Mouse (Mus musculus) forebrain, embryonic 14.5 days (tissue): ENCODE measurements at regions not wholly inside any gene's neighbourhood (a gene's known extent, or its start where the extent isn't known, plus 50 kb on each side); places are given as distances from the start of the nearest gene placed in this dataset.

ENCODE experiments used
- ATAC-seq: fragments of 200-750 bp; cut with Nextera tagmentation; 2 replicates; pipeline ENCODE4 v1.8.0; 2017; ENCODE audit warnings: mild to moderate bottlenecking, moderate library complexity
- DNase-seq: peaks from one replicate; pipeline ENCODE4 v3.0.0-alpha.2; 2015; ENCODE audit warnings: low spot score
- H3K27ac ChIP-seq: fragments of 300-500 bp; sonication (generic); 2 replicates; pipeline ENCODE4 v1.5.1; 2014; ENCODE audit warnings: low read depth, mild to moderate bottlenecking, control low read depth, low read length, moderate library complexity
- H3K27me3 ChIP-seq: fragments of 300-500 bp; sonication (generic); replicated peaks from 2 replicates; pipeline ENCODE4 v1.6.1; 2014; ENCODE audit warnings: low read length, control low read depth, mixed read lengths; ENCODE audit not compliant: control insufficient read depth, insufficient read depth
- H3K36me3 ChIP-seq: fragments of 300-500 bp; sonication (generic); 2 replicates; pipeline ENCODE4 v1.6.1; 2014; ENCODE audit warnings: low read length, control low read depth; ENCODE audit not compliant: control insufficient read depth, insufficient read depth
- H3K4me1 ChIP-seq: fragments of 300-500 bp; sonication (generic); 2 replicates; pipeline ENCODE4 v1.6.1; 2014; ENCODE audit warnings: antibody characterized with exemption, low read length, control low read depth; ENCODE audit not compliant: control insufficient read depth, insufficient read depth
- H3K4me2 ChIP-seq: fragments of 300-500 bp; sonication (generic); 2 replicates; pipeline ENCODE4 v1.6.1; 2014; ENCODE audit warnings: mild to moderate bottlenecking, control low read depth, low read length
- H3K4me3 ChIP-seq: fragments of 300-500 bp; sonication (generic); 2 replicates; pipeline ENCODE4 v1.5.1; 2014; ENCODE audit warnings: low read depth, low read length, control low read depth
- H3K9ac ChIP-seq: fragments of 300-500 bp; sonication (generic); 2 replicates; pipeline ENCODE4 v1.6.1; 2014; ENCODE audit warnings: mild to moderate bottlenecking, low read length, control low read depth, moderate library complexity
- H3K9me3 ChIP-seq: fragments of 300-500 bp; sonication (generic); replicated peaks from 2 replicates; pipeline ENCODE4 v1.6.1; 2016; ENCODE audit warnings: low read length, control low read depth, mixed read lengths; ENCODE audit not compliant: control insufficient read depth
- WGBS: fragments of 180-500 bp; shearing (Covaris S2); extraction: QIAGEN DNeasy Blood & Tissue Kit; methylation state at CpG from one replicate; pipeline ENCODE4 v1.1.7; 2014; 5-methylcytosine and 5-hydroxymethylcytosine counted together

GRCm38 (mm10) chr1:35851681-35852409 lies 216.4 kb upstream of the Hs6st1 start:
- no peak for DNase-seq
- Histone ChIP-seq H3K9ac (no peak overlapping the region), H3K4me2 (no peak overlapping the region), H3K4me1 (no peaks in the 10 kb centered on the region), H3K27me3 (no peaks in the 10 kb centered on the region), H3K36me3 (no peaks in the 10 kb centered on the region), H3K9me3 (no peaks in the 10 kb centered on the region), H3K4me3 (no peak overlapping the region), H3K27ac (no peak overlapping the region)
- 91% methylated on average over 4 of the region's 4 CpGs for WGBS
- ATAC-seq: no peak

DNA sequence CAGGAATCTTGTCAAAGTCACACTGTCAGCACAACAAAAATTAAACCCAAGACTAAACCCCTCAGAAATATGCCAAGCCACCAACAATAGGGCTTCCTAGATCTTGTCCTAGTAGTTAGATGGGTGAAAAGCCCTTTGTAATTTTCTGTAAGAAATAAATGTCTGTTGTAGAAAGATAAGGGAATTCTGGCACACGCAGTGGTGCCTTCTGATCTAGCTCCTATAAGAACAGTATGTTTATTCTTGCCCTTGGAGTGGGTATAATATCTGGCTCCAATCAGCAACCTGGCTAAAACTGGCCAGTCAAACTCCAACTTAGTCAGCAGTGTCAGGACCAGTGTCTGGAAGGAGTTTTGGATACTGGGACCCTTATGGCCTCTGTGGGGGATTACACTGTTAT lies 215.2 kb upstream of the Hs6st1 start:
- ATAC-seq (no peak), DNase-seq (no peak)
- Histone ChIP-seq H3K9me3 (no peaks in the 10 kb centered on the region), H3K27ac (no peak overlapping the region), H3K36me3 (no peaks in the 10 kb centered on the region), H3K4me1 (no peaks in the 10 kb centered on the region), H3K4me3 (no peak overlapping the region), H3K27me3 (no peaks in the 10 kb centered on the region), H3K9ac (no peak overlapping the region), H3K4me2 (no peak overlapping the region)
- 97% methylated on average over 1 of the region's 1 CpGs for WGBS

GRCm38 (mm10) chr1:35855650-35856049 lies 212.6 kb upstream of the Hs6st1 start:
- ATAC-seq (no peak), DNase-seq (no peak)
- Histone ChIP-seq H3K4me2 (no peak overlapping the region), H3K36me3 (no peaks in the 10 kb centered on the region), H3K9ac (no peak overlapping the region), H3K9me3 (no peaks in the 10 kb centered on the region), H3K27ac (no peak overlapping the region), H3K4me1 (no peaks in the 10 kb centered on the region), H3K27me3 (no peaks in the 10 kb centered on the region), H3K4me3 (no peak overlapping the region)
- 91% methylated on average over 4 of the region's 4 CpGs for WGBS

DNA sequence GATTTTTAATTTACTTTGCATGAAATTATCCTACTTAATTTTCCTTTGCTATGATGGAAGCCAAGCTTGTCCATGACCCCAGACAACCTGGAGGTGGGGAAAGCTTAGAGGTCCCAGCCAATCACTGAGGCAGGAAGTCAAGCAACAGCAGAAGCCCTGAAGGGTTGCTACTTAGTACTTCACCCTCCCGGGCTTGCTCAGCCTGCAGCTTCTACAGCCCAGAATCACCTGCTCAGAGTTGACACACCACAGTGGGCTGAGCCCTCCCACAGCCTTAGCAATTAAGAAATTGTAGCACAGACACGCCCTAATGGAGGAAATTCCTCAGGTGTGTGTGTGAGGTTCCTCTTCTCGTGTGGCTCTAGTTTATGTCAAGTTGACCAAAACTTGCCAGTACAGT lies 209.9 kb upstream of the Hs6st1 start:
- ATAC-seq (no peak), DNase-seq (no peak)
- Histone ChIP-seq H3K36me3 (no peaks in the 10 kb centered on the region), H3K9ac (no peak overlapping the region), H3K4me2 (no peak overlapping the region), H3K4me3 (no peak overlapping the region), H3K9me3 (no peaks in the 10 kb centered on the region), H3K27me3 (no peaks in the 10 kb centered on the region), H3K27ac (no peak overlapping the region), H3K4me1 (no peaks in the 10 kb centered on the region)
- 87% methylated on average over 3 of the region's 3 CpGs for WGBS

- 90% methylated on average over 5 of the region's 5 CpGs for WGBS
- no peak for DNase-seq
- H3K36me3 ChIP-seq: no peaks in the 10 kb centered on the region
- H3K27me3 ChIP-seq: no peaks in the 10 kb centered on the region
- H3K9ac ChIP-seq: no peak overlapping the region
- no peak for ATAC-seq
- no peaks in the 10 kb centered on the region for H3K4me1 ChIP-seq
- no peaks in the 10 kb centered on the region for H3K9me3 ChIP-seq
- no peak overlapping the region for H3K4me3 ChIP-seq
- no peak overlapping the region for H3K27ac ChIP-seq
- no peak overlapping the region for H3K4me2 ChIP-seq
Observed at GRCm38 (mm10) chr1:35860779-35861178, 207.4 kb upstream of the Hs6st1 start.

- Histone ChIP-seq H3K27me3 (no peaks in the 10 kb centered on the region), H3K4me1 (no peaks in the 10 kb centered on the region), H3K4me3 (no peak overlapping the region), H3K36me3 (no peaks in the 10 kb centered on the region), H3K9me3 (no peaks in the 10 kb centered on the region), H3K9ac (no peak overlapping the region), H3K27ac (no peak overlapping the region), H3K4me2 (no peak overlapping the region)
- WGBS: 90% methylated on average over 5 of the region's 5 CpGs
- DNase-seq (no peak), ATAC-seq (no peak)
Observed at GRCm38 (mm10) chr1:35862196-35862595, 206.0 kb upstream of the Hs6st1 start.

DNA sequence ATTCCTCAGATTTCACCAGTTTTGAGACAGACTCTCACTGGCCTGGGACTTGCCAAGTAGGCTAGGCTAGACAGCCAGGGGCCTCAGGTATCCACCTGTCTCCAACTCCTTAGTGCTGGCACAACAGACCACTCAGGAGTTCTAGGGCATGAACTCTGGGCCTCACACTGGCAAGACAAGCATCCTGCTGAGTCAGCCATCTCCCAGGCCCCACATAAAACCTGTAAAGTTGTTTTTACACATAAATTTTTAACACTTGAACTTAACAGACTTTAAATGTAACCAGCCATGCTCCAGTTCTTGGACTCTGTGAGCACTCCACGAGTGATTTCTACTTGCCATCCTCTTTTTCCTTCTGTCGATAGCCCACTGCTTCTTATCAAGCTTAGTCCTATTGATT lies 205.5 kb upstream of the Hs6st1 start:
- Histone ChIP-seq H3K27me3 (no peaks in the 10 kb centered on the region), H3K4me1 (no peaks in the 10 kb centered on the region), H3K9me3 (no peaks in the 10 kb centered on the region), H3K36me3 (no peaks in the 10 kb centered on the region), H3K4me3 (no peak overlapping the region), H3K27ac (no peak overlapping the region), H3K9ac (no peak overlapping the region), H3K4me2 (no peak overlapping the region)
- 84% methylated on average over 2 of the region's 2 CpGs for WGBS
- DNase-seq (no peak), ATAC-seq (no peak)

DNA sequence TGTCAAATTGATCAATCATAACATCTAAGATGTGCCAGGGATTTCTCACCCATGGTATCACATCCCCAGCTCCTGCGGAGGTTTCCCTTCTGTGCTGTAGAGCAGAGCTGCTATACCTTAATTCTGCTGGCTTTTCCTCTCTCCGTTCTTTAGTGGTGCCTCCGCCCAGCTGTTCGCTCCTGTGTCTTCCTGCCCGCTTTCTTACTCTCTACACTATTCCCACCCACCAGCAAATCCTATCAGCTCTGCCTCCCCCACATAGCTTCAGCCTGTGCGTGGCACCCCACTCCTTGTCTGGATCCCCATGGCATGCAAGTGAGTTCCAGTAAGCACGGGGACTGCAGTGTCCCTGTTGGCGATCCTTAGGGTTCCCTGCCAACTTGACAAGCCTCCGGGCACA lies 204.0 kb upstream of the Hs6st1 start:
- no peaks in the 10 kb centered on the region for H3K36me3 ChIP-seq
- ATAC-seq: no peak
- no peak overlapping the region for H3K4me3 ChIP-seq

DNA sequence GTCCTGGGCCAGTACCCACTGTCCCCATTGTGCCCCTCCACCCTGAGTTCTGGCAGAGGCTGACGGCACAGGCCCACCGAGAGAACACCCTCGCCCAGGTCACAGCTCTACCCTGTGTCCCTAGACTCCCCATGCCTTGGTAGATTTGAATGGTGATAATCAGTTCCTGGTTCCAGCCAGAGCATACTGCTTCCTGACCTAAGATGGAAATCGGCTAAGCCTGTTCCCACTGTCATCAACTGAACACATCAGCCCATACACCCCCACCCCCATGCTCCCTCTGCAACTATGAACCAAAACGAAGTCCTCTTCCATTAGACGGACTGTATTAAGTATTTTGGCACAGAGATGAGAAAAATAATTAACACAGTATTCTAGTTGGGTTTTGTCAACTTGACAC lies 202.9 kb upstream of the Hs6st1 start:
- Histone ChIP-seq H3K27ac (no peak overlapping the region), H3K4me1 (peaks cover 8% of the 10 kb centered on the region; the same call in 1 of the 2 replicates), H3K4me2 (no peak overlapping the region), H3K4me3 (no peak overlapping the region), H3K36me3 (no peaks in the 10 kb centered on the region), H3K27me3 (no peaks in the 10 kb centered on the region), H3K9ac (no peak overlapping the region), H3K9me3 (no peaks in the 10 kb centered on the region)
- WGBS: 83% methylated on average over 6 of the region's 6 CpGs
- no peak for DNase-seq
- ATAC-seq: no peak

More for the DNA sequence above, 204.0 kb upstream of the Hs6st1 start:
- no peak overlapping the region for H3K4me2 ChIP-seq
- H3K4me1 ChIP-seq: no peaks in the 10 kb centered on the region
- no peak overlapping the region for H3K9ac ChIP-seq
- DNase-seq: no peak
- no peak overlapping the region for H3K27ac ChIP-seq
- no peaks in the 10 kb centered on the region for H3K9me3 ChIP-seq
- H3K27me3 ChIP-seq: no peaks in the 10 kb centered on the region
- WGBS: 80% methylated on average over 9 of the region's 9 CpGs
